Mouse (Mus musculus): Measurements from ENCODE around the gene Txnip. TPM values are rescaled to one million over a fixed set of nuclear protein-coding genes. Genes with fewer than 3 reads are reported as not detected.

Txnip gene
- polyA plus RNA-seq, 1 experiment from 2014 or later, result 59.9 TPM

DNA sequence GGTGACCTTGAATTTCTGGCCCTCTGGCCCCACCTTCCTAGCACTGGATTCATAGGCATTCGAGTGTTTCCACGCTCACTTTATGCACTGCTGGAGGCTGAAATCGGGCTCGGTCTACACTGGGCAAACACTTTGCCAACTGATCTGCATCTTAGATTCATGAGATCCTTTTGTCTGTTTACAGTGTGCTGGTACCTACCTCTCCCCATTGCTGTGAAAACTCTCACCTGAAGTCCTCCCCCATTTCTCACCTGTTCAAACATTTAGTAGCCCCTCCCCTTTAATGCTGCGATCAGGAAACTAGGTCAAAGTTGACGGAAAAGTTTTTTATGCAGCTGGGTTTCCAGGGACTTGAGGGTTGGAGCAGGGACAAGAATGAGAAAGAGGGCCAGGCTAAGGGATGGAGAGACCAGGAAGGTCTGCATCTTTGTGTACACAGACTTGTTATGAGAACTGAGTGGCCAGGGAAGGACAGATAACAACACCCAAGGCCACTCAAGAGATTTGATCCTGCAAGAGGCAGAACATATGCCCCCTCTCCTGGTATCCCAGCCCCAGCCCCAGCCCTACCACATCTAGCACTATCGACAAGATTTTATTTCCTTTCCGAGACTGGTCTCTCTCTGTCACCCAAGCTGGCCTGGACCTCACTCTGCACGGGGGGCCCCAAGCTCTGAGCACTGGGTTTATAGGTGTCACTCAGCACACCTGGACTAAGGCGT is 6.3 kb downstream of the Txnip start:
- Histone ChIP-seq H3K27me3 (ENCODE audit: insufficient read depth, poor library complexity, severe bottlenecking) (no peaks in the 10 kb centered on the region), H3K4me1 (peaks cover 48% of the 10 kb centered on the region), H3K27ac (peak overlapping the region; percentile 72), H3K36me3 (peaks cover 25% of the 10 kb centered on the region), H3K4me3 (no peak overlapping the region), H3K9me3 (no peaks in the 10 kb centered on the region)
- no peak for DNase-seq (ENCODE audit: low spot score)
- 56% methylated on average over 10 of the region's 10 CpGs for WGBS

- Histone ChIP-seq H3K4me3 (no peak overlapping the region), H3K27me3 (ENCODE audit: insufficient read depth, poor library complexity, severe bottlenecking) (no peaks in the 10 kb centered on the region), H3K4me1 (peaks cover 49% of the 10 kb centered on the region), H3K27ac (peak overlapping the region; percentile 72), H3K36me3 (peaks cover 19% of the 10 kb centered on the region), H3K9me3 (no peaks in the 10 kb centered on the region)
- DNase-seq (ENCODE audit: low spot score), result no peak
- 59% methylated on average over 7 of the region's 7 CpGs for WGBS
Observed at GRCm38 (mm10) chr3:96564633-96565032, 6.9 kb downstream of the Txnip start.

DNA sequence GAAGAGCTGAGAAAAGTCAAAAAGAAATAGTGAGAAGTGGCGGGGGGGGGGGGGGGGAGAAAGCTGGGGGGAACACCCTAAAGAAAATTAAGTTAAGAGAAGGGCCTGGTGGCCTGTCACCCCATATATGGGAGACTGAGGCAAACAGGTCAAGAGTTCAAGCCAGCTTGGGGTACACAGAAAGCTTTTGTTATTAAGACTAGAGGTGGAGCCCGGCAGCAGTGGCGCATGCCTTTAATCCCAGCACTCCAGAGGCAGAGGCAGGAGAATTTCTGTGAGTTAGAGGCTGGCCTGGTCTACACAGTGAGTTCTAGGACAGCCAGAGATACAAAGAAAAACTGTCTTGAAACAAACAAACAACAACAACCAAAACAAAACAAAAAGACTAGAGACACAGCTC is 7.3 kb downstream of the Txnip start:
- no peaks in the 10 kb centered on the region for H3K27me3 ChIP-seq (ENCODE audit: insufficient read depth, poor library complexity, severe bottlenecking)
- no peaks in the 10 kb centered on the region for H3K9me3 ChIP-seq
- 88% methylated on average over 2 of the region's 3 CpGs for WGBS
- no peak overlapping the region for H3K4me3 ChIP-seq
- peaks cover 14% of the 10 kb centered on the region for H3K36me3 ChIP-seq
- H3K27ac ChIP-seq, result peak overlapping the region; percentile 72; the same call in 1 of the 2 replicates
- DNase-seq (ENCODE audit: low spot score), result no peak
- H3K4me1 ChIP-seq, result peaks cover 49% of the 10 kb centered on the region

DNA sequence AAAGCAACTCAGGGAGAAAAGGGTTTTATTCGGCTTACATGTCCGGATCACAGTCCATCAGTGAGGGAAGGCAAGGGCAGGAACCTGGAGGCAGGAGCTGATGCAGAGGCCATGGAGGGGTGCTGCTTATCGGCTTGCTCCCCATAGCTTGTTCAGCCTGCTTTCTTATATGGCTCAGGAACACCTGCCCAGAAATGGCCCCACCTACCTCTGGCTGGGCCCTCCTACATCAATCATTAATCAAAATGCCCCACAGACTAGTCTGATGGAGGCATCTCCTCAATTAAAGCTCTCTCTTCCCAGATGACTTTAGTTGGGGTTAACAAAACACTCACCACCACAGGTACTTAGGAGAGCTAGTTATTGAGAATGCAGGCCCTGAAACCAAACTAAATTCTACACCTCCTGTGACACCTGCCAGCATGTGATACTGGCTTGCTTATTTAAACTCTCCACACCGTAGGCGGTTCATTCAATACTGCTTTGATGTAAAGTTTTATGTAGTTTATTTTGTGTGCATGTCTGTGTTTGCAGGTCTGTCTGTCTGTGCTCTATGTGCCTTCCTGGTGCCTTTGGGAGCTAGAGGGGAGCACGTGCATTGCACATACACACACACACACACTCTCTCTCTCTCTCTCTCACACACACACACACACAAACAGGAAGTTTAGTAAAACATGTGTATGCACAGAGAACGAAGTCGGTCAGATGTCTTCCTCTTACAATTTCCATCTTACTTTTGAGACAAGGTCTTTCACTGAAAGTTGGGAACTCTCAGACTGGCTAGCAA is 9.1 kb downstream of the Txnip start:
- no peaks in the 10 kb centered on the region for H3K9me3 ChIP-seq
- H3K27ac ChIP-seq, result peak overlapping the region; percentile 24; the same call in 1 of the 2 replicates
- H3K4me1 ChIP-seq, result peaks cover 48% of the 10 kb centered on the region
- no peak overlapping the region for H3K4me3 ChIP-seq
- 76% methylated on average over 8 of the region's 8 CpGs for WGBS
- no peaks in the 10 kb centered on the region for H3K36me3 ChIP-seq
- no peak for DNase-seq (ENCODE audit: low spot score)
- no peaks in the 10 kb centered on the region for H3K27me3 ChIP-seq (ENCODE audit: insufficient read depth, poor library complexity, severe bottlenecking)

- DNase-seq (ENCODE audit: low spot score), result no peak
- Histone ChIP-seq H3K4me1 (peaks cover 55% of the 10 kb centered on the region), H3K27ac (no peak overlapping the region), H3K27me3 (ENCODE audit: insufficient read depth, poor library complexity, severe bottlenecking) (no peaks in the 10 kb centered on the region), H3K4me3 (no peak overlapping the region), H3K36me3 (no peaks in the 10 kb centered on the region), H3K9me3 (no peaks in the 10 kb centered on the region)
- 72% methylated on average over 8 of the region's 8 CpGs for WGBS
Observed at GRCm38 (mm10) chr3:96568605-96569004, 10.8 kb downstream of the Txnip start.

- H3K4me1 ChIP-seq, result peaks cover 55% of the 10 kb centered on the region
- peak overlapping the region; percentile 33; the same call in 1 of the 2 replicates for H3K27ac ChIP-seq
- no peaks in the 10 kb centered on the region for H3K36me3 ChIP-seq
- no peak overlapping the region; the same call in 1 of the 2 replicates for H3K4me3 ChIP-seq
- 81% methylated on average over 13 of the region's 13 CpGs for WGBS
- DNase-seq (ENCODE audit: low spot score), result no peak
- no peaks in the 10 kb centered on the region for H3K9me3 ChIP-seq
- no peaks in the 10 kb centered on the region for H3K27me3 ChIP-seq (ENCODE audit: insufficient read depth, poor library complexity, severe bottlenecking)
Observed at GRCm38 (mm10) chr3:96569506-96569905, 11.7 kb downstream of the Txnip start.

GRCm38 (mm10) chr3:96569966-96570605 is 12.3 kb downstream of the Txnip start:
- no peak overlapping the region for H3K4me3 ChIP-seq
- DNase-seq (ENCODE audit: low spot score), result no peak
- H3K27me3 ChIP-seq (ENCODE audit: insufficient read depth, poor library complexity, severe bottlenecking), result no peaks in the 10 kb centered on the region
- H3K36me3 ChIP-seq, result no peaks in the 10 kb centered on the region
- peaks cover 55% of the 10 kb centered on the region for H3K4me1 ChIP-seq
- H3K27ac ChIP-seq, result peak overlapping the region; percentile 60; the same call in 1 of the 2 replicates
- 79% methylated on average over 11 of the region's 11 CpGs for WGBS
- no peaks in the 10 kb centered on the region for H3K9me3 ChIP-seq

DNA sequence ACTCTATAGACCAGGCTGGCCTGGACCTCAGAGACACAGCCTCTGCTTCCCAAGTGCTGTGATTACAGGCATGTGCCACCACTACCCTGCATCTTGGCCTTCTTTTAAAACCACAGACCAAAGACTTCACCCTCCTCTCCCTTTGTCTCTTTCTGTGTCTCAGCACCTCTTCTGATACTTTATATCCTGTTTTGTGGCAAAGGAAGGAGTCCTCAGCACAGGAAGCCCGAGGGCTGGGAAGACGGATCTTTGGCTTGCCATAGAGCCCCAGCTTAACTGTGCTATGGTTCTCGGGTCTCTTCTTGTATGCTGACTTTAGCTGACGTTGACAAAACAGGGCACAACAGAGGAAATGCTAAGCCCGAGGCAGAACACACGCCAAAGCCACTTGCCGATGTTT is 12.9 kb downstream of the Txnip start:
- Histone ChIP-seq H3K27me3 (ENCODE audit: insufficient read depth, poor library complexity, severe bottlenecking) (no peaks in the 10 kb centered on the region), H3K36me3 (no peaks in the 10 kb centered on the region), H3K4me3 (no peak overlapping the region), H3K9me3 (no peaks in the 10 kb centered on the region), H3K4me1 (peaks cover 61% of the 10 kb centered on the region), H3K27ac (peak overlapping the region; percentile 60; the same call in 1 of the 2 replicates)
- WGBS, result 66% methylated on average over 7 of the region's 7 CpGs
- no peak for DNase-seq (ENCODE audit: low spot score)

- peaks cover 64% of the 10 kb centered on the region for H3K4me1 ChIP-seq
- no peaks in the 10 kb centered on the region for H3K36me3 ChIP-seq
- 0 out of 2 replicates have a peak overlapping the region, but pooled peaks have one; percentile 60 for H3K27ac ChIP-seq
- 78% methylated on average over 2 of the region's 2 CpGs for WGBS
- H3K4me3 ChIP-seq, result no peak overlapping the region
- no peaks in the 10 kb centered on the region for H3K27me3 ChIP-seq (ENCODE audit: insufficient read depth, poor library complexity, severe bottlenecking)
- DNase-seq (ENCODE audit: low spot score), result no peak
- H3K9me3 ChIP-seq, result no peaks in the 10 kb centered on the region
Observed at GRCm38 (mm10) chr3:96571336-96571735, 13.6 kb downstream of the Txnip start.

GRCm38 (mm10) chr3:96571896-96572698 is 14.3 kb downstream of the Txnip start:
- Histone ChIP-seq H3K4me3 (no peak overlapping the region), H3K4me1 (peaks cover 66% of the 10 kb centered on the region), H3K36me3 (no peaks in the 10 kb centered on the region), H3K27me3 (ENCODE audit: insufficient read depth, poor library complexity, severe bottlenecking) (no peaks in the 10 kb centered on the region), H3K9me3 (no peaks in the 10 kb centered on the region), H3K27ac (peak overlapping the region; percentile 79)
- DNase-seq (ENCODE audit: low spot score), result no peak
- WGBS, result 68% methylated on average over 16 of the region's 16 CpGs

DNA sequence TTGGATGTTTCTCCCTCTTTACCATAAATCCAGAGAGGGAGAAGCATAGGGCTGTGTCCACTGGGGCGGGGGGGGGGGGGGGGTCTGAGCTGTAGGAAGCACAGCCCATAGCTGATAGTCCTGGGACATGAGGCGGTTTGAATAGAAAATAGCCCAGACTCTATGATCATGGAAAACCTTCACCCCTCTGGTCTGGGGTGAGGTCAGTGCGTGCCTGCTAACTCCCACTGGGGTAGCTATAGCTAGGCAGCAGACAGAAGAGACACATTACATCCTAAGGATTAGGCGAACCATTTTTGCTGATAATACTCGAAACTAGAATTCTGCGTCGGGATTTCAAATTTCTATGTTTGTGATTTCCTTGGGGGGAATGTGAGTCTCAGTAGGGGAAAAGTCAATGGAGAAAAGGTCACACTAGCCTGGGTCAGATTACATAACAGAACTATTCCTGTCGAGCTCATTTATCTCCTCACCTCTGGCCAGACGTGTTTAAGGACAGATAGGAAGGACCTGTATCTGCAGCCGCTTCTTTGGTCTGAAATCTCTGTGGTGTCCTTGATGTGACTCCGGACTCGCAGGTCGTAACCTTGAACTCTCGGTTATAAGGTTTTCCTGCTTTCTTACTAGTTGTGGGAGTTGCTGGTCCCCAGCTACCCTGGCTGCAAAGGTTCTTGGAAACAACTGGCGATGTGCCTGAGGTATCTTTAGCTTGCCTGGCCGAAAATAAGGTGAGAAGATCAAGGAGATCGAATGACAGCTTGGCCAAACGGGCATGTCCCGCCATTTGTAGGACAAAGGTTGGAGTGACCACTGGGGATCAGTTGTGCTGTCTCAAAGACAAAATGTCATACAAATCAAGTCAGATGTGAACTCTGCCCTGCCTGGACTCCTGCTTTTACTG is 16.1 kb downstream of the Txnip start:
- H3K9me3 ChIP-seq, result no peaks in the 10 kb centered on the region
- H3K27me3 ChIP-seq (ENCODE audit: insufficient read depth, poor library complexity, severe bottlenecking), result no peaks in the 10 kb centered on the region
- WGBS, result 48% methylated on average over 19 of the region's 19 CpGs
- peak overlapping the region; percentile 75 for H3K27ac ChIP-seq
- no peaks in the 10 kb centered on the region for H3K36me3 ChIP-seq
- DNase-seq (ENCODE audit: low spot score), result no peak
- no peak overlapping the region for H3K4me3 ChIP-seq
- peaks cover 74% of the 10 kb centered on the region for H3K4me1 ChIP-seq
